Mouse (Mus musculus) heart, adult 2 months (tissue): ENCODE results near the gene Pmch.

ENCODE experiments used
- CTCF ChIP-seq: fragments of 200-600 bp; IDR thresholded peaks from 2 replicates; pipeline ENCODE4 v1.8.1; 2022; ENCODE audit warnings: antibody characterized with exemption, mild to moderate bottlenecking, moderate library complexity
- EP300 ChIP-seq: fragments of 200-500 bp; IDR thresholded peaks from 2 replicates; pipeline ENCODE4 v1.6.1; 2011; ENCODE audit warnings: low read depth, low read length, control low read depth; ENCODE audit not compliant: insufficient read depth

DNA sequence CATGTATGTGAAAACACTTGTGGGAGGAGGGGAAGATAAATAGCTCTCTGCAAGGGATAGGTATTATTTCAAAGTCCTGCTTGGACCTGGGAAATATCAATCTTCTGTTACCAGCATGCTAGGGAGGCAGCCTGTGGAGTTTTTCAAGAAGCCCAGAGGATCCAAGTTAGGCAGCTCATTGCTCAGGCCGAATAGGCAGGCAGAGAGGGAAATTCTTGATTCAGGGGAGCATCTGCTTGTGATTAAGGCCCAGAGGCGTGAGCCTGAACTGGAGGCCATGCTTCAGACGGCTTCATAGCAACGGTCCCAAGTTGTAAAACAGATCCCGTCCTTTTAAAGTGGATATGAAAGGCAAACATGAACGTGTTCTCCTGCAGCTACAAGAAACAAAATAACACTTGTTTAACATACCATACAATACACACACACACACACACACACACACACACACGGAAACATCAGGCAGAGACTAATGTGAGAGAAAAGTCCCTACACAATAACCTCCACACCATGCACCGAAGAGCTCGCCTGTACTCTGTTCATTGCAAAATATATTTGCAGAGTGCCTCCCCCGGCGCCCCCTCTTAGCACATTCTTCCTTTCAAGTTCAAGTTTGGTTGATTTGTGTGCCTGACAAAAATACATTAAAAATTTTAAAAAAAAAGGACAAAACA, 44.6 kb upstream of the Pmch start:
- TF ChIP-seq CTCF (no peak), EP300 (no peak)
